Mouse (Mus musculus) splenic B cell, adult 2 months (primary cell): Measurements from ENCODE around the gene Bmp6.
A peak's percentile ranks its signal among the peaks of the same experiment; 100 is the strongest.

Source experiments
- DNase-seq: peaks from one replicate; pipeline ENCODE4 v3.0.0-alpha.2; 2011; ENCODE audit warnings: low read depth, low spot score
- H3K27me3 ChIP-seq: 2 replicates; pipeline ENCODE4 v1.6.1; 2012; ENCODE audit warnings: mild to moderate bottlenecking, low read length, moderate library complexity, mixed read lengths; ENCODE audit not compliant: control insufficient read depth, poor library complexity, insufficient read depth, severe bottlenecking
- H3K36me3 ChIP-seq: 2 replicates; pipeline ENCODE4 v1.6.1; 2012; ENCODE audit warnings: mild to moderate bottlenecking, low read length, moderate library complexity, mixed read lengths; ENCODE audit not compliant: control insufficient read depth, poor library complexity, insufficient read depth, severe bottlenecking

Bmp6 gene

DNA sequence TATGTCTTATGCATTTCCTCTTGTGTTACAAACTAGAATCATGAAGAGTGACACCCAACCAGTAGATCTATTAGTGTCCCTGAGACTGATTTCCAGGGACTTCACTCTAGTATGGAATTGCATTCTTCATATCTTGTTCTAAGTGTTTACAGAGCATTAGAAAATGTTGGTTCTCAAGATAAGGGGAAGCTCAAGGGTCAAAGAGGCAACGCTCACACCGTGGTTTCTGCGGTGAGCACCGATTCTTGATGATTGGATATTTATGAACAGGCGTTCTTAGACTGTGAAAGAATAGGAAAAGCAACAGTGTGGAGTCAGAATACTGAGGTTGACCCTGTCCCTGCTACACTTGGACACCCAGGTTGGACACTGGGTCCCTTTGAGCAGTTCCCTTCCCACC, 89.9 kb downstream of the Bmp6 start:
- no peak for DNase-seq
- H3K36me3 ChIP-seq, result no peaks in the 10 kb centered on the region
- no peaks in the 10 kb centered on the region for H3K27me3 ChIP-seq

DNA sequence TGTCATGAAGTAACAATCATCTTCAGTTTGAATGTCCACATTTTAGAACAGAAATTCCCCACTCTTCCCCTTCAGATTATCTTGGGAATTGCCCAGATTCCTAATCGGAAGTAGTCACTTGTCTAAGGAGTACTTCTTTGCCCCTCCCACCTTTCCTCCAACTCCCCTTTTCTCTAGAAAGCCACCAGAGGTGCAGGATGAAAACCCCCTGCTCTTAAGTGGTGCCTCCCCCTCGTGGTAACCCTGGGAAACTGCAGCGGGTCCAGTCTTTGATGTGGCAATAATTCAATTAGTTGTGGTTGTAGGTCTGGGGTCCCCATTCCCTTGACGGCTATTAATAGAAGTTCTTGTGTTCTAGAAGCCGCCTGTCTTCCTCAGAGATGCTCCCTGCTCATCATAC, 93.0 kb downstream of the Bmp6 start:
- Histone ChIP-seq H3K27me3 (no peaks in the 10 kb centered on the region), H3K36me3 (no peaks in the 10 kb centered on the region)
- peak; percentile 51 for DNase-seq

DNA sequence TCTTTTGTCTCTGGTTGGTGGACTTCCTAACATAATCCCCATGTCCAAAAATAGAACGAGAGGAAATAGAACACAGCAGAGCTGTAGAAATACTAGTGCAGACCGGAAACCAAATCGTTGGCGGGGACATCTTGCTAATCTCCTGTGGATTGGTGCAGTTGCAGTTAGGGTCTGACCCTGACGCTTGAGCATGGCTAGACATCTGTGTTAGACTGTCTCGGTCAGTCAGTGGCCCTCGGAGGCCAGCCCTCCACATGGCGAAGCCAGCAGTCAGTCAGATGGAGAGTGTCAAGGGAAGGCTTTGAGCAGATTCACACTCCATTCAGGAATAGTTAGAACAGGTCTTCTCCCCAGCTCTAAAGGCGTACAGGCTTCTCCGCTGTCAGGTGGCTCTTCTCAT, 95.3 kb downstream of the Bmp6 start:
- no peaks in the 10 kb centered on the region for H3K27me3 ChIP-seq

DNA sequence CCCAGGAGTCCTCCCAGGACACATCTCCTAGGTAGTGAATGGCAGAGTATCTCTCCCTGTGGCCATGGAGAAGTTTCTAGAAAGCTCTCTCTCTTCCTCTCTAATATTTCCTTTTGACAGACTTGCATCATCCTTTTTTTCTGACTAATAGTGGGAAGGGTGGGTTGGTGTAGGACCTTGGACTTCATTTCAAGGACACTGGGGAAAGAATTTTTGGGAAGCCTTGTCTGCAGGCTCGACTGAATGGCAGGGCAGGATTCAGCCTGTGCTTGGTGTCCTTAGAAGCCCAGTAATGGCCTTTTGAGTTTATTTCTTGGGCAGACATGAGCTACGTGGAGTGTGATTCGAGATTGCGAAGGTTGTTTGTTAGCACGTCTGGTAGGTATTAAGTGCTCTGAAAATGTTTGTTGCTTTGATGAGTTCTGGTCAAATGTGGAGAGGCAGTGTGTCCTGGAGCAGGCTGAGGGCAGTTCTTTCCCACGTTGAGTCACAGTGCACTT, 103.7 kb downstream of the Bmp6 start:
- no peak for DNase-seq
- no peaks in the 10 kb centered on the region for H3K36me3 ChIP-seq
- H3K27me3 ChIP-seq, result no peaks in the 10 kb centered on the region

More for the DNA sequence above, 95.3 kb downstream of the Bmp6 start:
- DNase-seq, result no peak
- no peaks in the 10 kb centered on the region for H3K36me3 ChIP-seq

DNA sequence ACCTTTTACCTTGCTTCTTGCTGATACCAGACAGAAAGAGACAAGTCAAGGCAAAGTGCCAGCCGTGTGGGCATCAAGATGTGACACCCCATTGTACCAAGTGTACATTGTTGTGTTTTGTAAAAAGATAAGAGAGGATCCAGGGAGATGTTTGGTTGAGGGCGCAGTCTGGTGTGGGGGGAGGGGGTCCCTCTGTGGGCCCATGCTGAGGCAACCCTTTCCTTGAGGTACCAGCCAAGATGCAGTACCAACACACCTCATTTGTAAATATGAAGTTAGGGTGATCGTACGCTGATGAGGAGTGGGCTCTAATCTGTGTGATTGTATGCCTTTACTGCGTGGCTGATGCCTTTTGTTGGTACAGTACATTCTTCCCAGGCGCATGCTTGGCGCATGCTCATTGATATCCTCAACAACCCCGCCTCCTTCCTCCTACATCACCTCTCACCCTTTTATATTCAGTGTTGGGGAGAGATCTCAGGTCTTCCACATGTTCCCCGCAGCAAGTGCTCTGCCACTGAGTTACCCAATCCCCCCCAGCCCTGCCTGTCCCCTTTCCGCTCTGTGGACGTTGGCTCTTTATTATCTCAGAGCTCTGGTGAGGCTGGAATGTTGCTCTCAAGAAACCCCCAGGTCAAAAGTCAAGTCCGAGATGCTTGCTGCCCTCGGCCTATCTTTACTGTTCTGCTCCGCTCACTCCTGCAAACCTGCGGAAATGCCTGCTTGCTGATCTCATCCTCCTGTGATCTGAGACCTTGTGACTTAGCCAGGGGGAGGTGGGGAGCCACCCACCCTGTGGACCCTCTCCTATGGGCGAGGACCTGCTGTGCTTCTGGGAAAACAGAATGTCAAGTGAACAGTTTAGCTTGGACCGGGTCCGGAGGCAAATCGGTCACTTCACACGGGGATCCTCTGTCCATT, 105.4 kb downstream of the Bmp6 start:
- no peak for DNase-seq
- no peaks in the 10 kb centered on the region for H3K36me3 ChIP-seq
- no peaks in the 10 kb centered on the region for H3K27me3 ChIP-seq

DNA sequence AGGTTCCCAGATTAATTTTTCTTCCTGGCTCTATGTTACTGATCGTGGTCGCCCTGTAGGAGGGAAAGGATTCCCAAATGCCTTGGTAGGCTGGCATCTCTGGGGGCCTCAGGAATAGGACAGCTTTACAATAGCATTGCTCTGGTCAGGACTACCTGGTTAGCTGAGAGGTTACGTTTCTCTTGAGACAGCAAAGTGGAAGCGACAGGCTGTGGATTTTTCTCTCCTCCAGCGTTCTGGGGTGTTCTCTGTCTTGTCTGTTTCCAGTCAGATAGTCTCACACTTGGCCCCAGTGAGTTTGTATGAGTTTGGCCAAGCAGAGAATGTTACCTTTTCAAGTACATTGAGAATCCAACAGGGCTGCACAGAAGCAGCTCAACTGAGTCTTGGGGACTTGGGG, 106.5 kb downstream of the Bmp6 start:
- no peaks in the 10 kb centered on the region for H3K27me3 ChIP-seq
- H3K36me3 ChIP-seq, result no peaks in the 10 kb centered on the region
- DNase-seq, result no peak

DNA sequence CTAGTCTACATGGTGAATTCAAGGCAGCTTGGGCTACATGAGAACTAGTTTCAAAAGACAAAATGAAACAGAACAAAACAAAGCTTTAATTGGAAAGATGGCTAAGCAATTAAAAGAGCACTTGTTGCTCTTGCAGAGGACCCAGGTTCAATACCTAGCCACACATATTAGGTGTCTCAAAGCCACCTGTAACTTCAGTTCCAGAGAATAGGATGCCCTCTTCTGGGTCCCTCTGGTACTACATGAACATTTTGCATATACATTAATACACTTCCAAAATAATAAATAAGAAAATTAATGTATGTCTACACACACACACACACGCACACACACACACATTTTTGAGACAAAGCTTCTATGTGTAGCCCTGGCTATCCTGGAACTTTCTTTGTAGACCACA, 118.5 kb downstream of the Bmp6 start:
- H3K36me3 ChIP-seq, result no peaks in the 10 kb centered on the region
- H3K27me3 ChIP-seq, result no peaks in the 10 kb centered on the region
- DNase-seq, result peak; percentile 59

DNA sequence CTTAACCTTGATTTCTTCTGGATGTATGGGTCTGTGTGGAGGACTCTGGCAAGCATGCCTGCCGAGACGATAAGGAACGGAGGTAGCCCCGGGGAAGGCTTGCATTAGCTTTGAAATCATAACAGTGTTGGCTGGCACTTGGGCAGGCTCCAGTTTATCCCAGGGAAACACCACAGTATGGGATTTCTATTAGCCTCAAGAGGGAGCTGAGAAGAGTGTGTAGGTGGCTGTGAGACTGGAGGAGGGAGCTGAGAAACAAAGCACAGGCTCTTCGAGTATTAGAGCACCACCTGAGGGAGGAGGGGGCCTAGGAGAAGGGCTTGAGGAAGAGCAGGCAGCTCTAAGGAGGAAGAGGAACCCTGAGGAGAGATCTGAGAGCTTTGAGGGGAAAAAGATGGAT, 126.0 kb downstream of the Bmp6 start:
- no peaks in the 10 kb centered on the region for H3K27me3 ChIP-seq
- no peak for DNase-seq
- no peaks in the 10 kb centered on the region for H3K36me3 ChIP-seq

DNA sequence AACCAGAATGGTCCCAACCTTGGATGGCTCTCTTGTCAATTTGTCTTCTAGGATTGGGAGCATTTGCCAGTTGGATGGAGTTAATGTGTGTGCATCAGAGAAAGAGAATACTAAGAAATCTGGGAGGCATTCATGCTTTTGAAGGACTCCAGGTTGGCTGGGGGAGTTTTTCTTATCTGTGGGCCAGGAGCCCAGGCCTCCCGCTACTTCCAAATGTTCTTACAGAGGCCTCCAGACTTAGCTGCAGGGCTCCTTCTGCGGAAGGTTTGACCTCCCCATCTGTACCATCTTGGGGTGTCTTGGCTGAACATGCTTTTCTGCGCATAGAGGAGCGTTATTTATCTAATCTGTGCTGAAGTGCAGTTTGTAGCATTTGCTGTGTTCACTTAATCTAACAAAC, 127.7 kb downstream of the Bmp6 start:
- no peaks in the 10 kb centered on the region for H3K36me3 ChIP-seq
- H3K27me3 ChIP-seq, result no peaks in the 10 kb centered on the region
- no peak for DNase-seq

DNA sequence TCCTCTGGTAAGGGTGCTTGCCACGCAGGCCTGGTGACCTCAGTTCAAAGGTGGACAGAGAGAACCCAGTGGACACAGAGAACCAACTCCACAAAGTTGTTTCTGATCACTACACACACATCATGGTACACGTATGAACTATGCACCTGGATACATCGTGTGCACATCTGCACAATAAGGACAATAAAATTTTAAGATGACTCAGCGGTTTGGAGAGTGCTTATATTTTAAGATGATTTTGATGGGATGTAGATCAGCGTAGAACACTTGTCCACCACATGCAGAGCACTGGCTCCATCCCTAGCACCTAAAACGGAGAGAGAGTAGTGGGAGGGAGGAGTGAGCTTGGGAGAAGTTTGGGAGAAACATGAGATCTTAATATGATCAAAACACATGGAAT, 128.6 kb downstream of the Bmp6 start:
- Histone ChIP-seq H3K27me3 (no peaks in the 10 kb centered on the region), H3K36me3 (no peaks in the 10 kb centered on the region)
- DNase-seq, result no peak

DNA sequence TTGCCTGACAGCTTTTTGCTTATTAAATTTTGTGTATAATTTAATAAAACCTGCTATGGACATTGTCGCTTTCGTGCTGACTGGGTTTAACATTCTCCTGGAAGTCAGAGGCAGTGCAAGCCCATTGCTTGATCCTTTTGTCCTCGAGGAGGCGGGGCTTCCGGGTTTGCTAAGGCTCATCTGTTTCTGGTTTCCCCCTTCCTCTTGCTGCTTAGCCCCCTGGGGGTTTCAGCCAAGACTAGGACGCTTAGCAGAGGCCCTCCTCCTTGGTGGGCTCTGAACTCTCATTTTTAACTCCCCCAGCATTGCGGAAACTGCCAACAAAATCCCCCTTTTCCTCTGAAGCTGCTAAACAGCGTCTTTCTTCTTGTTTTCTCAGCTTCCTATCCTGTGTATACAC, 132.0 kb downstream of the Bmp6 start:
- no peaks in the 10 kb centered on the region for H3K36me3 ChIP-seq
- H3K27me3 ChIP-seq, result no peaks in the 10 kb centered on the region
- DNase-seq, result peak; percentile 13

DNA sequence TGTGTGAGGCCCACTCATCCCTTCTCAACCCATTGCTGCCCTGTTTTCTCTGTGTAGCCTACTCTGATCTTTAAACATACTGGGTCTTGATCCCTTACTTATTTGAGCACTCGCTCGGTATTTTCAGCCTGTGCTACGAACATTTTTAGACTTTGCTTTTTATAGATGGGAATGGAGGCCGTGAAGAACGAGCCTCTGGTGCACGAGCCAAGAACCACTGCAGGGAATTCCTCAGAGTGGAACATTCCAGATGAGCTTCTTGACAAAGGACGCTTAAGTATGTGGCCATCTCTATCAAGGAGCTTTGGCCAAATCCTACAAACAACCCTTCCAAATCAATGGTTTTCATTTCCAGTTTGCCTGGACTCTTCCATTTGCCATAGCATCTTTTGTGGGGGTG, 136.1 kb downstream of the Bmp6 start:
- H3K27me3 ChIP-seq, result no peaks in the 10 kb centered on the region
- DNase-seq, result no peak
- no peaks in the 10 kb centered on the region for H3K36me3 ChIP-seq

DNA sequence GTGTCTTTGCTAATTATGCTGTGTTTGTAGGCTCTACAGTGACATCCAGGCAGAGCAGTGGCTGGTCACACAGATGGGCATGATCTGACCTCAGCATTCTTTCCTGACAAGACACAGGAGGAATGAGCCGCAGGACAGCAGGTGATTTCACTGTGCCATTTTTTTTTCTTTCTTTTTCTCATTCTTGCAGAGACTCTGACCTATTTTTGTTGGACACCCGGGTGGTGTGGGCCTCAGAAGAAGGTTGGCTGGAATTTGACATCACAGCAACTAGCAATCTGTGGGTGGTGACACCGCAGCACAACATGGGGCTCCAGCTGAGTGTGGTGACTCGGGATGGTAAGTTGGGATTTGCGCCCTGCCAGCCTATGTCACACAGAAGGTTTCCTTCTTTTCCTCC, 139.8 kb downstream of the Bmp6 start:
- no peaks in the 10 kb centered on the region for H3K27me3 ChIP-seq
- no peak for DNase-seq

DNA sequence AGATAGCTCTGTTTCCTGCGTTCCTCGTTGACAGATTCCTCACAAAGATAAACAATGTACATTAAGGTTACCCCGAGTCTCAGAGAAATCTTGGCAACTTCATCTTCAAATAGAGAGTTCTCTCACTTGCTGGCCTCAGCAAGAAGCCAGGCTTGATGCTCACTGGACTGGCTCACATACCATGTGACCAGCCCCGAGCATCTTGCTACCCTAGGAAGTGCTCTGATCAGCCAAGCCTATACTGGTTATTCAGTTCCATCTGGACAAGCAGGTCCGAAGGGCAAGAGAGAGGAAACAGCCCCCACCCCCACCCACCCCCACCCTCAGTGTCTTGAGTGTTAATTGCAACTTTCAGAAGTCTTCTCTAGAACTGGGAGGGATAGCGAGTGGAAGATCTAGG, 141.9 kb downstream of the Bmp6 start:
- no peaks in the 10 kb centered on the region for H3K36me3 ChIP-seq

More for the DNA sequence above, 139.8 kb downstream of the Bmp6 start:
- no peaks in the 10 kb centered on the region for H3K36me3 ChIP-seq

DNA sequence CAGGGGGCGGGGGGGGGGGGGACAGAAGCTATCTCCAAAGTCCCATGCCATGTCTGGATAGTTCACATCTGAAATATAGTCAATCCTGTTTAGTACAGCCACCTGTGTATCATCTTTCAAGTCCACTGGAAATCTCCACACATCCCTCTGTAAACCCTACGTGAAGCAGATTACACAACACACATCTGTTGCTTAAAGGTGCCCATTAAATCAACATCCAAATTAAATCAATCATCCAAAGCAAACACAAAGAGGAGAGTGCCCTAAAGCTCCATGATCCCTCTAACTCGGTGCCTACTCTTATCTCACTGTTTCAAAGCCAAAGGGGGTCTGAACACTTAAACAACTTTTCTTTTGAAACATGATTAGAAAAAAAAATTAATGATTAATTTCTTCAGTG, 151.8 kb downstream of the Bmp6 start:
- DNase-seq, result no peak
- Histone ChIP-seq H3K36me3 (peaks cover 11% of the 10 kb centered on the region), H3K27me3 (no peaks in the 10 kb centered on the region; the same call in none of the 2 replicates)

More for the DNA sequence above, 141.9 kb downstream of the Bmp6 start:
- no peak for DNase-seq
- H3K27me3 ChIP-seq, result no peaks in the 10 kb centered on the region
